Mouse (Mus musculus) lung, adult 10 weeks (tissue): ENCODE data around the gene Gm12248. TPM values are rescaled to one million over a fixed set of nuclear protein-coding genes. Genes with fewer than 3 reads are reported as not detected.

ENCODE experiments used
- polyA plus RNA-seq: library from polyadenylated mRNA; stranded (reverse); fragments of 350-450 nt; fragmentation: Illumina TruSeq; extraction: RNeasy Lipid Tissue Mini Kit (QIAGEN cat#74804); gene quantifications from one replicate; pipeline ENCODE4 v1.2.3, GENCODE M21; 2014; ENCODE audit warnings: low read depth, low replicate concordance; ENCODE audit not compliant: insufficient read depth

The Gm12248 gene
- polyA plus RNA-seq, result not detected

GRCm38 (mm10) chr11:58093021-58093528 is at the start of gene Gm12248:
Gene Gm12248, minus strand, starts transcription at chr11:58093134.

GRCm38 (mm10) chr11:58103697-58104306 is 10.9 kb upstream of the Gm12248 start, which contains the start of gene Cnot8:
Gene Cnot8, plus strand, starts transcription at chr11:58104153.

Other genes with a start within 250 kb of the Gm12248 start
- gene Larp1, start 84.1 kb downstream of the Gm12248 start, polyA plus RNA-seq, result 15.8 TPM
- 48.9 TPM for gene Cnot8, start 11.0 kb upstream of the Gm12248 start, polyA plus RNA-seq
- gene Gemin5, start 75.4 kb upstream of the Gm12248 start, polyA plus RNA-seq, result 3.2 TPM
- 37.1 TPM for gene Mrpl22, start 78.5 kb upstream of the Gm12248 start, polyA plus RNA-seq
- 25.1 TPM for gene Igtp, start 106.4 kb upstream of the Gm12248 start, polyA plus RNA-seq
- 15.3 TPM for gene Irgm2, start 106.5 kb upstream of the Gm12248 start, polyA plus RNA-seq
- gene 4930438A08Rik, start 181.7 kb upstream of the Gm12248 start, polyA plus RNA-seq, result not detected
- gene Zfp692, start 213.9 kb upstream of the Gm12248 start, polyA plus RNA-seq, result 7.7 TPM
- 25.2 TPM for gene Zfp672, start 237.2 kb upstream of the Gm12248 start, polyA plus RNA-seq
- 20.4 TPM for gene Sh3bp5l, start 237.6 kb upstream of the Gm12248 start, polyA plus RNA-seq